Mouse (Mus musculus): ENCODE data around the gene Nol4l.

GRCm38 (mm10) chr2:153568013-153568412 lies 38.2 kb upstream of the Nol4l start:
- TF ChIP-seq CTCF (IDR thresholded peaks at IDR 0.05; ENCODE audit: low read depth, low read length) = no peak
- no peak for TF ChIP-seq POLR2A (IDR thresholded peaks at IDR 0.05; ENCODE audit: borderline replicate concordance, low read depth, low read length)
